Mouse (Mus musculus): ENCODE data around the gene Gm20388. TPM values are rescaled to one million over a fixed set of nuclear protein-coding genes. Genes with fewer than 3 reads are reported as not detected.

Gm20388 gene
- polyA plus RNA-seq, 1 experiment from 2014 or later, result not detected

DNA sequence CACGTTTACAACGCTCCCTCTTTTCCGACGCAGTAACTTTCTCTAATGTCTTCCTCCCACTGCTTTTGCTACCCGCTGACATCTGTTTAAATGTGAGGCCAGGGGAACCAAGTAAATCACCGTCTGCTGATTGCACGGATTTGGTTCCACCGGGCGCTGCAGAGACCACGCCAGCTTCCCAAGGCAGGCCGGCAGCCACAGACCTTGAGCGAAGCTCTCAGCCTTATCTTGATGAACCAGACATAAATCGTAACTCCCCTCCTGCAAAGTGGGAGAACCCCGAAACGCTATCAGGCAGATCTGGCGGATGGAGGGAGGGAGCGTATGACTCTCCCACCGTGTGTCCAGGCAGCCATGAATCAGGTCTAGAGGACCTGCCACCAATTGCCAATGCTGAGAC is 1113.1 kb downstream of the Gm20388 start:
- no peaks in the 10 kb centered on the region for H3K9me3 ChIP-seq (ENCODE audit: control insufficient read depth, low read length)
- WGBS, result 55% methylated on average over 18 of the region's 18 CpGs
- H3K36me3 ChIP-seq (ENCODE audit: control insufficient read depth, insufficient read depth, low read length), result no peaks in the 10 kb centered on the region
- no peak overlapping the region for H3K4me3 ChIP-seq (ENCODE audit: control insufficient read depth in 1 of 2, insufficient read depth in 1 of 2, low read depth in 1 of 2, low read length in 2 of 2)
- H3K4me1 ChIP-seq (ENCODE audit: control insufficient read depth in 2 of 2, insufficient read depth in 2 of 2, low read length in 2 of 2), result peaks cover 10 to 14% of the 10 kb centered on the region in 2 experiments; a peak in 2 of 4 replicates
- no peak overlapping the region for H3K4me2 ChIP-seq (ENCODE audit: low read length)
- ATAC-seq (ENCODE audit: insufficient number of reproducible peaks, insufficient read depth, low FRiP score, low read depth), result no peak
- H3K27ac ChIP-seq (replicated peaks in 1 of 2; ENCODE audit: control insufficient read depth in 1 of 2, insufficient read depth in 1 of 2, low read depth in 2 of 2, low read length in 2 of 2), result no peak overlapping the region
- peaks cover 42% of the 10 kb centered on the region for H3K27me3 ChIP-seq (ENCODE audit: control insufficient read depth, insufficient read depth, low read length)
- no peak overlapping the region for H3K9ac ChIP-seq (ENCODE audit: low read length)

DNA sequence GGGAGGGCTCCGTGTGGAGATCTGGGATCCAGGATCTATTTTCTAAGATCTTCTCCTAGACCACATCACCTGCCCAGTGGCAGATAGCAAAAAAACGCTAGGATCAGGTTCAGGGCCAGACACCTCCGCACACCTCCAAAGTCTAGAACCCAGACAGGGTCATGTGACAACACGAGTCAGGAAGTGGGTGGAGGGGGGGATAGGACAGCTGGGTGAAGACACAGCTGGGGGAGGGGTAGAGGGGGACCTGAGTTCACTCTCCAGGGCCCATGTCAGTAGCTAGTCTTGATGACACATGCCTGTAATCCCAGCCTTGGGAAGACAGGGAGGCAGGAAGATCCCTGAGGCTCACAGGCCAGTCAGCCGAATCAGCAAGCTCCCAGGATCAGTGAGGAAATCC is 1114.8 kb downstream of the Gm20388 start:
- no peak for ATAC-seq (ENCODE audit: insufficient number of reproducible peaks, insufficient read depth, low FRiP score, low read depth)
- WGBS, result 64% methylated on average over 5 of the region's 5 CpGs
- Histone ChIP-seq H3K36me3 (ENCODE audit: control insufficient read depth, insufficient read depth, low read length) (no peaks in the 10 kb centered on the region), H3K4me3 (ENCODE audit: control insufficient read depth in 1 of 2, insufficient read depth in 1 of 2, low read depth in 1 of 2, low read length in 2 of 2) (no peak overlapping the region), H3K27ac (replicated peaks in 1 of 2; ENCODE audit: control insufficient read depth in 1 of 2, insufficient read depth in 1 of 2, low read depth in 2 of 2, low read length in 2 of 2) (no peak overlapping the region), H3K9ac (ENCODE audit: low read length) (no peak overlapping the region), H3K4me2 (ENCODE audit: low read length) (no peak overlapping the region), H3K9me3 (ENCODE audit: control insufficient read depth, low read length) (no peaks in the 10 kb centered on the region), H3K4me1 (ENCODE audit: control insufficient read depth in 2 of 2, insufficient read depth in 2 of 2, low read length in 2 of 2) (peaks cover 10 to 14% of the 10 kb centered on the region in 2 experiments; a peak in 2 of 4 replicates), H3K27me3 (ENCODE audit: control insufficient read depth, insufficient read depth, low read length) (peaks cover 32% of the 10 kb centered on the region)

DNA sequence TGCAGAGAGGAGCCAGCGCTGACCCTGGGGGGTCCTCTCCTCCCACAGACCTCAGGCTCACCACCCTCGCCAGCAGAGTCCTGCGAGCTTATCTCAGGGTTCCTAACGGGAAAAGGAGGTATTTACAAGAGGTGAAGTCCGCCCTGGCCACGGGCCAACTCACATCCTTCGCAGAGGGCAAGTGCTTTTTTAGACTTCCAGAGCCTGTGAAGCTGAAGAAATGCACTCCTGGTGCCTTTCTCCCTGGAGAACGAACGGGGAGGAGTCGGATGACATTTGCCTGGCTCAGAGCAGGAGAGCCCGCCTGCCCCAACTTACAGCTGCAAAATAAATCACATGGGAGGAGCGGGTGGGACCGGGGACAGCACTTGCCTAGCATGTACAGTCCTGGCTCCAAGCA is 1117.1 kb downstream of the Gm20388 start:
- Histone ChIP-seq H3K27ac (replicated peaks in 1 of 2; ENCODE audit: control insufficient read depth in 1 of 2, insufficient read depth in 1 of 2, low read depth in 2 of 2, low read length in 2 of 2) (no peak overlapping the region), H3K9ac (ENCODE audit: low read length) (no peak overlapping the region), H3K36me3 (ENCODE audit: control insufficient read depth, insufficient read depth, low read length) (no peaks in the 10 kb centered on the region), H3K9me3 (ENCODE audit: control insufficient read depth, low read length) (no peaks in the 10 kb centered on the region), H3K27me3 (ENCODE audit: control insufficient read depth, insufficient read depth, low read length) (peaks cover 23% of the 10 kb centered on the region), H3K4me2 (ENCODE audit: low read length) (no peak overlapping the region; the same call in 1 of the 2 replicates), H3K4me1 (ENCODE audit: control insufficient read depth in 2 of 2, insufficient read depth in 2 of 2, low read length in 2 of 2) (peaks cover 6 to 9% of the 10 kb centered on the region in 2 experiments; a peak in 2 of 4 replicates), H3K4me3 (ENCODE audit: control insufficient read depth in 1 of 2, insufficient read depth in 1 of 2, low read depth in 1 of 2, low read length in 2 of 2) (no peak overlapping the region)
- 5% methylated on average over 13 of the region's 13 CpGs for WGBS
- ATAC-seq (ENCODE audit: insufficient number of reproducible peaks, insufficient read depth, low FRiP score, low read depth), result no peak; the same call in 1 of the 2 replicates

DNA sequence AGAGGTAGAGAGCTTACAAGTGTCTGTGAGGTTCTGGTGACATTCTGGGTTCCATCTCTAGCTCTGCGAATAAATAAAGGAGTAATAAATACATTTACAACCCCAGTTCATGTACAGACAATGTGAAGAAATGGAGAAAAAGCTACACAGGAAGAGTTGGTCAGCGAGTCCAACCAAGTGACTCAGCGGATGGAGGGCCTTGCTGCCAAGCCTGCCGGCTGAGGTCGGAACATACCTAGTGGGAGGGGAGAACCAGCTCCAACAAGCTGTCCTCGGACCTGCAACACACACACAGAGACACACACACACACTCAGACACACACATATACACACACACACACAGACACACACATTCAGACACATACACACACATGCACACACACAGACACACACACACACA is 1118.4 kb downstream of the Gm20388 start:
- peaks cover 6 to 9% of the 10 kb centered on the region in 2 experiments; a peak in 2 of 4 replicates for H3K4me1 ChIP-seq (ENCODE audit: control insufficient read depth in 2 of 2, insufficient read depth in 2 of 2, low read length in 2 of 2)
- H3K27me3 ChIP-seq (ENCODE audit: control insufficient read depth, insufficient read depth, low read length), result peaks cover 16% of the 10 kb centered on the region; the same call in 1 of the 2 replicates
- no peaks in the 10 kb centered on the region for H3K9me3 ChIP-seq (ENCODE audit: control insufficient read depth, low read length)
- H3K4me2 ChIP-seq (ENCODE audit: low read length), result no peak overlapping the region
- H3K4me3 ChIP-seq (ENCODE audit: control insufficient read depth in 1 of 2, insufficient read depth in 1 of 2, low read depth in 1 of 2, low read length in 2 of 2), result no peak overlapping the region
- H3K36me3 ChIP-seq (ENCODE audit: control insufficient read depth, insufficient read depth, low read length), result no peaks in the 10 kb centered on the region
- 70% methylated on average over 6 of the region's 6 CpGs for WGBS
- no peak for ATAC-seq (ENCODE audit: insufficient number of reproducible peaks, insufficient read depth, low FRiP score, low read depth)
- no peak overlapping the region for H3K27ac ChIP-seq (replicated peaks in 1 of 2; ENCODE audit: control insufficient read depth in 1 of 2, insufficient read depth in 1 of 2, low read depth in 2 of 2, low read length in 2 of 2)
- H3K9ac ChIP-seq (ENCODE audit: low read length), result no peak overlapping the region

GRCm38 (mm10) chr8:121030496-121031040 is 1119.9 kb downstream of the Gm20388 start:
- Histone ChIP-seq H3K9ac (ENCODE audit: low read length) (no peak overlapping the region), H3K27ac (replicated peaks in 1 of 2; ENCODE audit: control insufficient read depth in 1 of 2, insufficient read depth in 1 of 2, low read depth in 2 of 2, low read length in 2 of 2) (no peak overlapping the region), H3K4me3 (ENCODE audit: control insufficient read depth in 1 of 2, insufficient read depth in 1 of 2, low read depth in 1 of 2, low read length in 2 of 2) (no peak overlapping the region), H3K4me1 (ENCODE audit: control insufficient read depth in 2 of 2, insufficient read depth in 2 of 2, low read length in 2 of 2) (peaks cover 6 to 9% of the 10 kb centered on the region in 2 experiments; a peak in 2 of 4 replicates), H3K4me2 (ENCODE audit: low read length) (no peak overlapping the region), H3K36me3 (ENCODE audit: control insufficient read depth, insufficient read depth, low read length) (no peaks in the 10 kb centered on the region), H3K27me3 (ENCODE audit: control insufficient read depth, insufficient read depth, low read length) (peaks cover 20% of the 10 kb centered on the region), H3K9me3 (ENCODE audit: control insufficient read depth, low read length) (0 out of 2 replicates have a peak, but pooled peaks cover 3% of the 10 kb centered on the region)
- WGBS, result 66% methylated on average over 10 of the region's 10 CpGs
- ATAC-seq (ENCODE audit: insufficient number of reproducible peaks, insufficient read depth, low FRiP score, low read depth), result no peak

GRCm38 (mm10) chr8:121033299-121034013 is 1122.8 kb downstream of the Gm20388 start:
- WGBS, result 73% methylated on average over 20 of the region's 20 CpGs
- Histone ChIP-seq H3K4me2 (ENCODE audit: low read length) (no peak overlapping the region), H3K36me3 (ENCODE audit: control insufficient read depth, insufficient read depth, low read length) (no peaks in the 10 kb centered on the region), H3K27me3 (ENCODE audit: control insufficient read depth, insufficient read depth, low read length) (peaks cover 20% of the 10 kb centered on the region), H3K4me3 (ENCODE audit: control insufficient read depth in 1 of 2, insufficient read depth in 1 of 2, low read depth in 1 of 2, low read length in 2 of 2) (no peak overlapping the region), H3K9ac (ENCODE audit: low read length) (no peak overlapping the region), H3K4me1 (ENCODE audit: control insufficient read depth in 2 of 2, insufficient read depth in 2 of 2, low read length in 2 of 2) (no peaks in the 10 kb centered on the region; a peak in 1 of 4 replicates), H3K27ac (replicated peaks in 1 of 2; ENCODE audit: control insufficient read depth in 1 of 2, insufficient read depth in 1 of 2, low read depth in 2 of 2, low read length in 2 of 2) (no peak overlapping the region), H3K9me3 (ENCODE audit: control insufficient read depth, low read length) (0 out of 2 replicates have a peak, but pooled peaks cover 3% of the 10 kb centered on the region)
- no peak for ATAC-seq (ENCODE audit: insufficient number of reproducible peaks, insufficient read depth, low FRiP score, low read depth)

DNA sequence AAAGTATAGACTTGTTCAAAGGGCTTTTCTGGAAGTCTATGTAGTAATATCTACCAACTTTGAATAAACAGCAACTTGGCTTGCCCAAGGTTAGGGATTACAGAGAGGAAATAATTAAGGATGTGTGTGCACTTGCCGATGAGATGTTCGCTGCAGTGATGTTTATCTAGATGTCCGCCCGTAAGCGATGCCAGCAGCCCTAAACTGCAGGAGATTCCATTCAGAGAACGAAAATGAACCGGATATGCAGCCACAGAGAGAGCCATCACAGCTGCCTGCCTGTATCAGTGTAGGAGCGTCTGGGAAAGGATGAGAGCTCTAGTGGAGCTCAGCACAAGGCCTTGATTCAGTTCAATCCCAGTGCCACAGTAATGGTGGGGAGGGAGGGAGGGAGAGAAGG is 1125.0 kb downstream of the Gm20388 start:
- no peak overlapping the region for H3K27ac ChIP-seq (replicated peaks in 1 of 2; ENCODE audit: control insufficient read depth in 1 of 2, insufficient read depth in 1 of 2, low read depth in 2 of 2, low read length in 2 of 2)
- H3K27me3 ChIP-seq (ENCODE audit: control insufficient read depth, insufficient read depth, low read length), result peaks cover 24% of the 10 kb centered on the region
- H3K4me3 ChIP-seq (ENCODE audit: control insufficient read depth in 1 of 2, insufficient read depth in 1 of 2, low read depth in 1 of 2, low read length in 2 of 2), result no peak overlapping the region
- WGBS, result 72% methylated on average over 8 of the region's 8 CpGs
- H3K9ac ChIP-seq (ENCODE audit: low read length), result no peak overlapping the region
- no peaks in the 10 kb centered on the region; a peak in 1 of 4 replicates for H3K4me1 ChIP-seq (ENCODE audit: control insufficient read depth in 2 of 2, insufficient read depth in 2 of 2, low read length in 2 of 2)
- 0 out of 2 replicates have a peak, but pooled peaks cover 3% of the 10 kb centered on the region for H3K9me3 ChIP-seq (ENCODE audit: control insufficient read depth, low read length)
- no peaks in the 10 kb centered on the region for H3K36me3 ChIP-seq (ENCODE audit: control insufficient read depth, insufficient read depth, low read length)
- no peak for ATAC-seq (ENCODE audit: insufficient number of reproducible peaks, insufficient read depth, low FRiP score, low read depth)
- H3K4me2 ChIP-seq (ENCODE audit: low read length), result no peak overlapping the region

Measured in heart, embryonic 14.5 days (tissue).